Mouse (Mus musculus) heart, embryonic 14.5 days (tissue): ENCODE data around the gene Cog5. TPM values are rescaled to one million over a fixed set of nuclear protein-coding genes. Genes with fewer than 3 reads are reported as not detected.
A peak's percentile ranks its signal among the peaks of the same experiment; 100 is the strongest.

Experiments
- ATAC-seq: fragments of 200-750 bp; cut with Nextera tagmentation; 2 replicates; pipeline ENCODE4 v1.8.0; 2017; ENCODE audit warnings: low read depth, moderate TSS enrichment; ENCODE audit not compliant: insufficient number of reproducible peaks, insufficient read depth, low FRiP score
- H3K27ac ChIP-seq, 2 experiments: fragments of 200-500 bp in 1 of 2; fragments of 300-500 bp in 1 of 2; sonication (generic) in 1 of 2; replicated peaks in 1 of 2; 2 replicates each; pipeline ENCODE4 v1.5.1; 2012 to 2014; ENCODE audit warnings: low read depth in 2 of 2, low read length in 2 of 2, control low read depth in 1 of 2, mild to moderate bottlenecking in 1 of 2, mixed read lengths in 1 of 2; ENCODE audit not compliant: control insufficient read depth in 1 of 2, insufficient read depth in 1 of 2
- H3K27me3 ChIP-seq: fragments of 300-500 bp; sonication (generic); 2 replicates; pipeline ENCODE4 v1.6.1; 2014; ENCODE audit warnings: mild to moderate bottlenecking, low read length, control low read depth; ENCODE audit not compliant: control insufficient read depth, insufficient read depth
- H3K36me3 ChIP-seq: fragments of 300-500 bp; sonication (generic); 2 replicates; pipeline ENCODE4 v1.6.1; 2014; ENCODE audit warnings: mild to moderate bottlenecking, control low read depth, low read length, mixed read lengths; ENCODE audit not compliant: control insufficient read depth, insufficient read depth
- H3K4me1 ChIP-seq, 2 experiments: fragments of 200-500 bp in 1 of 2; fragments of 300-500 bp in 1 of 2; sonication (generic) in 1 of 2; 2 replicates each; pipeline ENCODE4 v1.6.1; 2012 to 2014; ENCODE audit warnings: low read length in 2 of 2, control low read depth in 1 of 2, mixed read lengths in 1 of 2; ENCODE audit not compliant: control insufficient read depth in 2 of 2, insufficient read depth in 2 of 2
- H3K4me2 ChIP-seq: fragments of 300-500 bp; sonication (generic); 2 replicates; pipeline ENCODE4 v1.6.1; 2014; ENCODE audit warnings: mild to moderate bottlenecking, low read length
- H3K4me3 ChIP-seq, 2 experiments: fragments of 200-500 bp in 1 of 2; fragments of 300-500 bp in 1 of 2; sonication (generic) in 1 of 2; 2 replicates each; pipeline ENCODE4 v1.5.1; 2012 to 2014; ENCODE audit warnings: low read length in 2 of 2, mild to moderate bottlenecking in 2 of 2, control low read depth in 1 of 2, low read depth in 1 of 2, moderate library complexity in 1 of 2; ENCODE audit not compliant: control insufficient read depth in 1 of 2, insufficient read depth in 1 of 2
- H3K9ac ChIP-seq: fragments of 300-500 bp; sonication (generic); 2 replicates; pipeline ENCODE4 v1.6.1; 2014; ENCODE audit warnings: mild to moderate bottlenecking, low read length
- H3K9me3 ChIP-seq: fragments of 300-500 bp; sonication (generic); 2 replicates; pipeline ENCODE4 v1.6.1; 2016; ENCODE audit warnings: low read length, control low read depth; ENCODE audit not compliant: control insufficient read depth
- WGBS: fragments of 180-500 bp; shearing (Covaris S2); extraction: QIAGEN DNeasy Blood & Tissue Kit; methylation state at CpG from one replicate; pipeline ENCODE4 v1.1.7; 2014; 5-methylcytosine and 5-hydroxymethylcytosine counted together
- polyA plus RNA-seq: library from polyadenylated mRNA; unstranded; fragments of >200 nt; fragmentation: Nextera tagmentation; extraction: Ambion mirVana; gene quantifications from 2 replicates; pipeline ENCODE4 v1.2.1, GENCODE M21; 2014

Gene Cog5
- polyA plus RNA-seq, 1 experiment from 2014 or later: 38.0 TPM

DNA sequence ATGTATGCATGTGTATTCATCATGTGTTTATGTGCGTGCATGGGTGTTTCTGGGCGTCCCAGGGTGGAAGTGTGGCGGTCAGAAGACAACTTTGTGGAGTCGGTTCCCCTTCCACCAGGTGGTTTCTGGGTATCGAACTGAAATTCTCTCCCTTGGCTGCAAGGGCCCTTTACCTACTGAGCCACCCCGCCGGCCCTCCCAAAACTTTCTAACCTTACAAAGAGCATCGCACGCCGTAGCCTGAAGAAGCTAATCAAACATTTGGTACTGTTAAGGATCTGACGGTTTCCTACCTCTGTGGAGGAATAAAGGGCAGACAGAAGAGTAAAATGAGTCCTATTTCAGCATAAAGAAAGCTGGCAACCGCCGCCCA, 20.7 kb upstream of the Cog5 start:
- no peak for ATAC-seq
- WGBS: 9% methylated on average over 13 of the region's 13 CpGs
- peak overlapping the region; percentile 89 for H3K4me2 ChIP-seq
- H3K9ac ChIP-seq: peak overlapping the region; percentile 91
- peaks cover 2 to 10% of the 10 kb centered on the region in 2 experiments; a peak in 3 of 4 replicates for H3K4me1 ChIP-seq
- H3K27ac ChIP-seq: peak overlapping the region; percentile 61 to 82
- peaks cover 4% of the 10 kb centered on the region; the same call in 1 of the 2 replicates for H3K36me3 ChIP-seq
- H3K9me3 ChIP-seq: no peaks in the 10 kb centered on the region
- no peaks in the 10 kb centered on the region for H3K27me3 ChIP-seq
- peak overlapping the region; percentile 50 to 51 for H3K4me3 ChIP-seq

DNA sequence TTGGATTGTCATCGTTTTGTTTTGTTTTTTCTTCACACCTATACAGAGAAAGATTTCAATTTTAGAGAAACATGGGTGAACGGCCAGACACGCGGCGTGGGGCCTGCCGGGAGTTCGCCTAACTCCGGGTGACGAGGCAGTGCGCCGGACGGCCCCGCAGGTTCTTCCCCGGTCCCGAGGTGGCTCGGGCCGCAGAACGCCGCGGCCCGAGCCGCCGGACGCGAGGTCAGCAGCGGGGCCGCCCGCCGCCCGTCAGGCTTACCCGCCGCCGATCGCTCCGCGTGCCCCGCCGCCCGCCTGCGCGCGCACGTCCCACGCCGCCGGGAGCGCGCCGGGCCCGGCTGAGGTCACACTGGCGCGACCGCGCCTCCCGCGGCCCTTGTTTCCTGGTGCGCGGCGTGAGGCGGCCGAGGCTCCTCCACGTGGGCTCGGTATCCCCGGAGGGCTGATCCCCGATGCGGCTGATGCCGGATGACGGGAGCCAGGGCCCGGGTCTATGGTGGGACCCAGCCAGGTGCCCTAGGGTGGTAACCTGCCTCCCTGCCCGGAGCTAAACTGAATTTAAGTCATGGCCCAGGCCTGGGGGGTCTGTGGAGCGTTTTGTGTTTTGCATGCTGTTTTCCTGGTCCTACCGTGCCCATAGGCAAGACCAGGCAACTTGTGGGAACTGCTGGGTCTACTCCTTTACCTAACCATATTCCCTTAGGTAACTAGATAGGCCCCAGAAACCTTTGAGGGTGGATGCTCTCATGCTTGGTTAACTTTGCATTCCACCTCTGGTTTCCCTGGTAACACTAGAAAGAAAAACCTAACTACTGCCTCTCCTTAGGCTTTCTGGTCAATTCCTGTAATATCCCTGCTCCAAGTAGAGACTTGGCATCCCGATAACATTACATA, 20.1 kb upstream of the Cog5 start, which contains the start of gene Bcap29:
Gene Bcap29 (minus strand): TSS at position 316 of the 897 bp plus-strand sequence.
- no peaks in the 10 kb centered on the region for H3K9me3 ChIP-seq
- H3K4me1 ChIP-seq: peaks cover 2 to 10% of the 10 kb centered on the region in 2 experiments; a peak in 3 of 4 replicates
- H3K27ac ChIP-seq: peak within 1 kb of the TSS; percentile 61 to 82
- H3K4me3 ChIP-seq: peak within 1 kb of the TSS; percentile 50 to 51
- ATAC-seq: peak; percentile 83
- peak within 1 kb of the TSS; percentile 91 for H3K9ac ChIP-seq
- H3K27me3 ChIP-seq: no peaks in the 10 kb centered on the region
- peak within 1 kb of the TSS; percentile 89 for H3K4me2 ChIP-seq
- WGBS: 2% methylated on average over 73 of the region's 73 CpGs
- peaks cover 4% of the 10 kb centered on the region; the same call in 1 of the 2 replicates for H3K36me3 ChIP-seq

DNA sequence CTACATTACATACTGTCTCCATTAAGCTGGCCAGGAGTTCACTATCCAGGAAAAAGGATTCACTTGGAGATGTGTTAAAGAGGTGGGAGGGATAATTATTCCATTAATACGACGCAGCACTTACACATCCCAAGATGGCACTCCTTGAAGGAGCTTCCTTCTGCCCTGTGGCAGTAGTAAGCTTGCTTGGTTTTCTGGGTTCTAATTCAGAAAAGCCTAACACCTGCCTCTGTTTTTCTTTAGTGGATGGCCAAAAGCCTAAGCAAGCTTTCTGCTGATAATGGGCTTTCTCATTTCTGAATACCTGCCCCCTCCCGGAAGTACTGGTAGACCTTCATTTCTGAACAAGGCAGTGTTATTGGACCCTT, 19.4 kb upstream of the Cog5 start:
- 92% methylated on average over 3 of the region's 3 CpGs for WGBS
- Histone ChIP-seq H3K27ac (peak overlapping the region in 1 of 2 experiments; percentile 82; a peak in 1 of 4 replicates), H3K9ac (peak overlapping the region; percentile 91), H3K4me3 (no peak overlapping the region), H3K4me1 (peaks cover 2 to 10% of the 10 kb centered on the region in 2 experiments; a peak in 3 of 4 replicates), H3K4me2 (peak overlapping the region; percentile 89), H3K9me3 (no peaks in the 10 kb centered on the region), H3K27me3 (no peaks in the 10 kb centered on the region), H3K36me3 (peaks cover 3% of the 10 kb centered on the region)
- no peak for ATAC-seq

DNA sequence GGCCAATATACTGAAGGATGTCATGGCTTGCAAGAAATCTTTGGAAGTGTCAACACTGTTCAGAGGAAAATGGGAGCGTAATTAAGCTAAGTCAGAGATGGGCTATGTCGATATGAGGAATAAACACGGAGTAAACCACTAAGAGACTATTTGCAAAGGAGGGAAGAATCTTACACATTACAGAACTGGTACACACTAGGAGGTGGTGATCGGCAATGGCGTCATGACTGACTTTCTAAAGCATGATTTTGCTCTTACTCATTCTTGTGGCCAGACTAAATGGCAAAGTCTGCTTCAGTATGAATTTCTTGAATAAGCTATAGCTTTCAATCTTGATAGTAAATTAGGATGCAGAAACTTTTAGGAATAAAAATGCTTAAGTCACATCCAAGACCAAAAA, 1.1 kb upstream of the Cog5 start:
- Histone ChIP-seq H3K36me3 (0 out of 2 replicates have a peak, but pooled peaks cover 11% of the 10 kb centered on the region), H3K27me3 (no peaks in the 10 kb centered on the region), H3K9ac (peak overlapping the region; percentile 88; the same call in 1 of the 2 replicates), H3K4me2 (peak overlapping the region; percentile 65), H3K4me3 (peak overlapping the region in 1 of 2 experiments; percentile 91; a peak in 2 of 4 replicates), H3K4me1 (peaks cover 0 to 10% of the 10 kb centered on the region in 2 experiments; a peak in 2 of 4 replicates), H3K27ac (no peak overlapping the region), H3K9me3 (no peaks in the 10 kb centered on the region)
- ATAC-seq: no peak
- WGBS: 63% methylated on average over 5 of the region's 5 CpGs

DNA sequence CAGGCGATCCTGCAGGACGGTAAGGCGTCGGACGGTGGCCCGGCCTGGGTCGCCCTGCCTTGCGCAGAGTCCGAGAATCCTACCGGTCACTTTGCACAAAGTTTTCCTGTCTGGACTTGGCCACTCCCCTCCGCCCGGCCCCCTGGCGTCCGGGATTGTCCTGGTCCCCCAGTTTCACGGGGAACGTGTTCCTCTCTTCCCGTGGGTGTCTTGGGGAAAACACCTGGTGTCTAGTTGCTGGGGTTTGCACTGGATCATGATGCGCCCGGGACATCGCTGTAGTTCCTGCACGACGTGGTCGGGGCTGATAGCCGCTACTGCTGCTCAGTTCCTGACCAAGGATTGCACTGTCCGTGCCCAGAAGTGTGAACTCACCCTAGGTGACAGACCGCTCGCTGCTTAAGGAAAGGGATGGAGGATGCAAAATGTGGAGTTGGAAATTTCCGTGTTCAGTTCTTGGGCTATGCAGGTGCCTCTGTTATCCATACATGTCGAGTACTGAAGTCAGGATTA, 352 bp downstream of the Cog5 start:
- ATAC-seq: peak; percentile 84
- no peaks in the 10 kb centered on the region for H3K27me3 ChIP-seq
- H3K27ac ChIP-seq: peak overlapping the region; percentile 84 to 88
- peak overlapping the region; percentile 88 for H3K9ac ChIP-seq
- no peaks in the 10 kb centered on the region for H3K9me3 ChIP-seq
- H3K4me2 ChIP-seq: peak overlapping the region; percentile 74
- 0 out of 2 replicates have a peak, but pooled peaks cover 11% of the 10 kb centered on the region for H3K36me3 ChIP-seq
- H3K4me3 ChIP-seq: peak overlapping the region; percentile 88 to 91
- under 1% methylated on average over 29 of the region's 29 CpGs for WGBS
- peaks cover 0 to 10% of the 10 kb centered on the region in 2 experiments; a peak in 2 of 4 replicates for H3K4me1 ChIP-seq

DNA sequence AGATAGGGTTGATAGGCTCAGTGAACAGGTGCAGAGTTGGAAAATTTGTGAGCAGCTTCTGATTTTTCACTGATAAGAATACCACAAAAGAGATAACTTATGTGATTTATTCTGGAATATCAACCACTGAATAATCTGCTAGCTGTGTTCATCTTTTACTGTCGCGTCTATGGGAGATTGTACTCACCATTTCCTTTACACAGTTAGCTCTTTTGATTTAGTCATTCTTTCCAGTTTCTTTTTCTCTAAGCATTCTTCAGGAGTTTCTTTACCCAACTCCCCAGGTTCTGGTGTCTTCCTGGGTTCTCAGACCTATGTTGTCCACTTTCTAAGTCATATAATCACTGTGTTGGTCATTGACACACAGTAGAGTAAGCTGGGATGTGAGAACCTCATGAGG, 2.2 kb downstream of the Cog5 start:
- H3K9me3 ChIP-seq: no peaks in the 10 kb centered on the region
- no peak overlapping the region for H3K9ac ChIP-seq
- 95% methylated on average over 2 of the region's 2 CpGs for WGBS
- peaks cover 9% of the 10 kb centered on the region for H3K36me3 ChIP-seq
- ATAC-seq: no peak
- H3K4me1 ChIP-seq: peaks cover 0 to 10% of the 10 kb centered on the region in 2 experiments; a peak in 2 of 4 replicates
- no peak overlapping the region for H3K4me3 ChIP-seq
- H3K27me3 ChIP-seq: no peaks in the 10 kb centered on the region
- no peak overlapping the region for H3K4me2 ChIP-seq
- no peak overlapping the region for H3K27ac ChIP-seq

DNA sequence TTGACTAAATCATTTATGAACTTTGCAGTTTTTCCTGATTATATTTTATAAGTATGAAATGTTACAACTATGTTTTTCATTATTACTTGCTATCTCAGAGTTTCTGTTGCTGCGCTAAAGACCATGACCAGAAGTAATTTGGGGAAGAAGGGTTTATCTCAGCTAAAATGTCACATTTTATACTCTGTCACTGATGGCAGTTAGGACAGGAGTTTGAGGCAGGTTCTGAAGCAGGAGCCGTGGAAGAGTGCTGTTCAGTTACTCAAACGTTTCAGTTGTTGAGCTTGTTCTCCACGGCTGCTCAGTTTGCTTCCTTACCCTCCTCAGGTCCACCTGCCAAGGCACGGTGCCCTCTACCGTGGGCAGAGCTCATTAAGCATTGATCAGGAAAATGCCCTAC, 11.3 kb downstream of the Cog5 start:
- no peaks in the 10 kb centered on the region for H3K27me3 ChIP-seq
- no peaks in the 10 kb centered on the region for H3K9me3 ChIP-seq
- H3K4me1 ChIP-seq: no peaks in the 10 kb centered on the region
- ATAC-seq: no peak
- H3K9ac ChIP-seq: no peak overlapping the region
- H3K4me3 ChIP-seq: no peak overlapping the region
- no peak overlapping the region for H3K27ac ChIP-seq
- H3K36me3 ChIP-seq: peaks cover 79% of the 10 kb centered on the region
- H3K4me2 ChIP-seq: no peak overlapping the region
- 73% methylated on average over 6 of the region's 6 CpGs for WGBS
